Mouse (Mus musculus) frontal cortex, postnatal 36 days (tissue): ENCODE measurements around the gene Rpp25l.

Experiments used
- DNase-seq, 2 experiments: peaks; one replicate each; pipeline ENCODE4 v3.0.0; 2022; ENCODE audit warnings: low spot score in 2 of 2

The Rpp25l gene

DNA sequence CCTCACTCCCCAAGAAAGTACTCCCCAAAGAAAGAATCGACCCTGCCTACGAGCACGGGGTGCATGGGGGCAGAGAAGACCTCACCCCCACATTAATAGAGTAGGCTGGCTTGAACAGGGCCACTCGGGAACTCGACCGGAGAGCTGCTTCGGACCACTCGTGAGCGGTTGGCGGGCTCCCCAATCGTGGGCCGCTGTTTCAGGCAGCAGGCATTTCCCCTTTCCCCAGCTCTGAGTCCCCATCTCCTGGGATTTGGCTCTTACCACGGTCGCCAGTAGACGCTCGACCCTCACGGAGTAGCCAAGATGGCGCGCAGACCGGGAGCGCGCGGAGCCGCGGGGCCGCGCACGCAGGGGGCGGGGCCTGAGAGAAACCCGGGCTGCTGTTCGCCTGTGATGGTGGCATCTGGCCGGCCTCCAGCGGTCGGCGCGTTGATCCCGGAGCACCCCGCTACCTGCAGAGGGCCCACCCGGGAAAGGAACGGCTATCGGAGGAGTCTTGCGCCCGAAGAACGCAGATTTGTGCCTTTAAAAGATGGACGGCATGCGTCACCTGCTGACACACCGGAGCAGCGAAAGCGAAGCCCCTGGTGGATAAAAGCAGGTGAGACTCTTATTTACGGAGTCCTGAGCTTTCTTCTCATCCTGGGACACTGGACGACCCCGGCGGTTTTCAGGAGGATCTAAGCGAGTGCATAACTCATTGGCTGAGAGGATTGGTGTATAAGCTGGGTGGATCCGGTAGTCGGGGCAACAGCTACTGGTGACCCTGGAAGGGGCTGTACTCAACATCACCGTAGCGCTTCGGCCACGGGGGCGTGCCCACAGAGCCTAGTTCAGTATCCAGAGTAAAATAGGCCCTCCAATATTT is at the start of gene Rpp25l:
Gene Rpp25l, minus strand, starts transcription at position 338 of the 871 bp plus-strand sequence.
- peak; percentile 77 to 83 for DNase-seq

DNA sequence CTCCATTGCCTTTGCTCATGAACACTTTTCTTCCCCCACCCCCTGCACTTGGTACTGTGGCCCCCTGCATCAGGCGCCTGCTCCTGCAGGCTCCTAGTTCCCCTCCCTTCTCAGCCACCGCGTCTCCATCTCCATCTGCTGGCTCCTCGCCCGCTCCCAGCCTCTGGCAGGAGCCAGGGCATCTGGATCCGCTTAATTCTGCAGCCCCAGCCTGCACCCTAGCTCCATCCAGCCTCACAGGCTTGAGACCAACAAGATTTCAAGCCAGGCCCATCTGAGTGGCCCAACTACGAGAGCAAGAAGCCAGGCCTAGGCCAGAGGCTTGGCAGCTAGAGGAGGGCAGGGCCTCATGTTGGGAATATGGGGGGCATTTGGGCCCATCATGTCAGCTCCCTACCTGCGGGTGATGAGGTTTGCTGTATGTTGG is 49.4 kb upstream of the Rpp25l start:
- peak in 1 of 2 experiments; percentile 60 for DNase-seq

DNA sequence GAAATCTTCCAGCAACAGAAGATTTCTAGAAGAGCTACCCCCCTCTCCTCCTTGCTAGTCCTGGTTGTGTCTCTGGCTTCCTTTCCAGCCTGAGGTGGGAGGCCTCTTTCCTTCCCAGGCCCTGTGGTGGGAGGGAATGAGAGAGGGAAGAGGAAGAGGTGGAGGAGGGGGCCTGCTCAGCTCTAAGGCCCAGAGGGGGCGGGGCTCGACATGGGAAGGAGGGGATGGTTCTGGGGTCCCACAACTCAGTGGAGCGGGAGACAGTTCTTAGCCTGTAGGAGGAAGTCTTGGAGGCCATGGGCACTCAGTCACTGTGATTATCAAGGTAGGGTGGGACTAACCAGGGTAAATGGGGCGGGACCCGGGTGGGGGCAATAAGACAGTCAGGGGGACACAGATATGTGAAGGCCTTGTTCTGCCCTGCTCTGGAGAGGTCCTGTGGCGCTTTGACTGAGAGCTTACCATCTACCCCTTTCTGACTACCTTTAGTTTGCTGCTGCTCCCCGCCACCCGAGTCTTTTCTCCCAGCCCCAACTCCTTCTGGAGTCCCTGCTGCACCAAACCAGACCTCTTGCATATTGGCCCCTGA is 48.9 kb upstream of the Rpp25l start:
- no peak for DNase-seq

DNA sequence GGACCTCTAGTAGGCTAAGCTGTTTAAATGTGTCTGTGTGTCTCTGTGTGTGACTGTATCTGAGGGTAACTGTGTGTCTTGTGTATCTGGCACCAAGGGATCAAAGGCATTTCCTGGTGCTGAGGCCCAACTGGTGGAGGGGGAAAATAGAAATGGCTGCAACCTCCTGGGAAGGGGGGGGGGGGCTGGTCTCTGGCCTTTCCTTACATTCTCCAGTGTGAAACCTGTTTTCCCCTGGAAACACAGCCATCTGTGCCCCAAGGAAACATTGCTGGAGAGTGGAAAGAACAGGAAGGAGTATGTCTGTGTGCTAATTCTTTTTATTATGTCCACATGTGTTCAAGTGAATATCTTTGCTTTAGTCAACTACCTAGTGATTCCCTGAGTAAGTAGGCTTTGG is 48.3 kb upstream of the Rpp25l start:
- no peak for DNase-seq

DNA sequence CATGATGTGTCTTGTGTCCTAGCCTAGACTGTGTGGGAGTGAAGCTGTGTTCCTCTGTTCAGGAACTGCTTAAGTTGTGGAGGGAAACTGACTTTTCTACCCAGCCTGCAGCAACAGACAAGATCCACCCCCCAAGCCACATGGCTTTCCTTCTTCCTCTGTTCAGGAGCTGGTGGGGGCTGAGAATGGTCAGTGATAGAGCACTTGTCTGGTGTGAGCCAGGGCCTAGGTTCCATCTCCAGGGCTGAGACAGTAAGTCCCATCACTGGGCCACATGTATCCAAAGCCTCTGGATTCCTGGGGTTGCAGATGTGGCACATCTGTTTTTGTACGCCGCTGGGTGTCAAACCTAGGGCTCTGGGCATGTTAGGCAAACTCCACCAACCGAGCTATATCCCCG is 47.6 kb upstream of the Rpp25l start:
- no peak for DNase-seq

DNA sequence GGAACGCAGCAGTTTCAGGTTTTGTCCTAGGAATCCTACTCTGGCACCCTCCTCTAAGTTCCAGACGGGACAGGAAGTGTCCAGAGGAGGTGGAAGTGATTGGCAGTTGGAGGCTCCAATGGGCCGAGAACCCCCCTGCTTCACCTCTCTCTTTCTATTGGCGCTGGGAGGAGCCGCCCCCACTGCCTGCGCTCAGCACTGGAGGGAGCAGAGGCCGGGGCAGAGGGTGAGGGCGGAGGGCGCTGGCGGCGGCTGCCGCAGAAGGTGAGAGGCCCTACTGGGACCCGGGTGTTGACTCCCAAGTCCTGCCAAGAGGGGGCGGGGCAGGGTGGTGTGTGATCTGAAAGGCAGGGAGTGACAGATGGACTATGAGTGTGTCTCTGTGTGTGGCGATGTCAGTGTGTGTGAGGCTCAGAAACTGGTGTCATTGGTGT is 47.0 kb upstream of the Rpp25l start:
- peak in 1 of 2 experiments; percentile 70 for DNase-seq

DNA sequence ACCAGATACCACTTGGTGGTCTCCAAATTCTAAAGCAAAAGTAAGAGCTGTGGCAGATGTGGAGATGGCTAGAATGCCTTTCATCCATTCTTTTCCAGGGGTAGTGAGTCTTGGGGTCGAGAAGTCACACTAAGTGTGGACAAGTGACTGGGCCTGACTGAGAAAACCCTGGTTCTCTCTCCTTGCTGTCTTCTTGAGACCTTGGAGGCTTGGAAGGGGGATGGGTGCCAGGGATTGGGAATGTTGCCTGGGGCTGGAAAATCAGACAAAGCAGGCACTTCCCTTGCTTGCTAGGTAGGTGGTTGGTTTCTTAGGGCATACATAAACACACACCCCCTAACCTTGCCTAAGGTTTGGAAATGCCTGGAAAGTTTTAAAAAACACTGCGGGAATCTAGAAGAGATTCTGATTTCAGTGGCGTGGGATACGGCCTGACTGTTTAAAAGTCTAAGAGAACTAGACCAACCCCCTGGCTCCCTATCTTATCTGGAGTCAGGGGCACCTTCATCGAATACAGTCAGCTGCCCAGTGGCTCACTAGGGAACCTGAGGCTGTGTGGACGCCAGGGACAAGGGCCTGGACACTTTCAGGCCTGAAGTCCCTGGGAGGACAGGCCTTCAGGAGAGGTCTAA is 46.4 kb upstream of the Rpp25l start:
- no peak for DNase-seq

DNA sequence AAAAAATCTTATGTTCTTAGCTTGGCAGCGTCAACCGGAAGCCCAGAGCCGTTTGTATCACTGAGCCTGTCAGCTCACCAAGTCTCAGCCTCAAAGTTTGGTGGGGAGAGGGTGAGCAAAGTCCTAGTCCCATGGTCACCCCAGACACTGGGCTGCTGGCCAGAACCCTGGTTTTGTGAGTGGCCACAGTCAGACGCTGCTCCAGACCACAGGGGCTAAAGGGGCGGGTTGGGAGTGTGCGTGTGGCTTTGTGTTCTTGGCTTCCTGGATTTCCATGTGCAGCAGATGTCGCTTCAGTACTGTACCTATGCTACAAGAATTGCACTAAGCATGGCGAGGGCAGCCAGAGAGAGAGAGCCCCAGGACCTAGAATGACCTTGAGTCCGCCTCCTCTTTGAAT is 45.9 kb upstream of the Rpp25l start:
- no peak for DNase-seq

DNA sequence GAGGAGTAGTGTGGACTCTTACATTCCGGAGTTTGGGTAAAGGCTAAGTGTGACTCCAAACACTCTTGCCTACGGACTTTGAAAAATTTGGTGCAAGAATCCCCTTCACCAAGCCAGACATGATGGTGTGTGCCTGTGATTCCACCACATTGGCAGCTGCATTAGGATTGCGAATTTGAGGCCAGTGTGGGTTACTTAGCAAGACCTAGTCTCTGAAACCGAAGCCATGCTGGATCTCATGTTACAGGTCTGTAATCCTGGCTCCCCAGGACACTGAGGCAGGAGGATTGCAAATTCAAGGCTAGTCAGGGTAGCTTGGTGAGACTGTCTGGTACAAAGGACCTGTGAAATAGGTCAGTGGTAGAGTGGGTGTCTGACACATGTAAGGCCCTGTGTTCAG is 45.4 kb upstream of the Rpp25l start:
- DNase-seq, result no peak

DNA sequence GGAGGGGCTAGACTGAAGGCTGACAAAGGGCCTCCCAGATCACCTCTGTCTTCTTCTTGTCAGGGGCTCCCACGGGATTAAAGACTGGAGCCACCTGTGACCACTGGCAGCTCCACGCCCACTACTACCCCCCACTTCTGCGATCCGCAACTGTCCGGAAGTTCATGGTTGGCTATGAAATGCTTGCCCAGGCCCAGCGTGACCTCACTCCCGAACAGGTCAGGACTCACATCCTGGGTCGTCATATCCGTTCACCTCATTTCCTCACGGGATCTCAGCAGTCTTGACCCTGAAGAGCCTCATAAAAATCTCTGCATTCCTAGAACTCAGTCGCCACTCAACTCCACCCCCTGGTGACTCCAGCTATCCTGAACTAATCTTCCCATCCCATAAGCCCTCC is 44.7 kb upstream of the Rpp25l start:
- no peak for DNase-seq

DNA sequence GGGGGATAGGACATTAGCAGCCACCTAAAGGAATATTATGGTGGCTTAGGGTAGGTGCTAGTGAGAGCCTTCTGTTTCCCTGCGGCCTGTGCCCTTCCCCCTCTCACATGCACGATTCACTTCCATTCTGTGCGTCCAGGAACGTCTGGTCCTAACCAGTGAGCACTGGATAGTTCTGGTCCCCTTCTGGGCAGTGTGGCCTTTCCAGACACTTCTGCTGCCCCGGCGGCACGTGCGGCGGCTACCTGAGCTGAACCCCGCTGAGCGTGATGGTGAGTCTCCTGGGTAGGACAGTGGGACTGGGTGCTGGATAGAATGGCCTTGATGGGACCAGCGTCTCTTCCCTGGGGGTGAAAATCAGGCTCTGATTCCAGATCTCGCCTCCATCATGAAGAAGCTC is 44.0 kb upstream of the Rpp25l start:
- DNase-seq, result no peak

DNA sequence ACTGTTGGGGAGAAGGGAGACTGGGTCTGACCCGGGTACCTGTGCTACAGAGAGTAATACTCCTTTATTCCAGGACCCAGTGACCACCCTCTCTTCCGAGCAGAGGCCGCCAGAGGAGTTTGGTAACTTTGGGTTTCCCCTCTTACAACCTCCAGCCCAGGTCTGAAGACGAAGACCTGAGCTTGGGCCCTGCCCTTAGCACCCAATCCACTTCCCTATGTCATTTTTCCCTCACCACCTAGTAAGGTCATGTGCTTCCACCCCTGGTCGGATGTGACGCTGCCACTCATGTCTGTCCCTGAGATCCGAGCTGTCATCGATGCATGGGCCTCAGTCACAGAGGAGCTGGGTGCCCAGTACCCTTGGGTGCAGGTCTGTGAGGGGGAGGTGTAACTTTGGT is 43.1 kb upstream of the Rpp25l start:
- no peak for DNase-seq

DNA sequence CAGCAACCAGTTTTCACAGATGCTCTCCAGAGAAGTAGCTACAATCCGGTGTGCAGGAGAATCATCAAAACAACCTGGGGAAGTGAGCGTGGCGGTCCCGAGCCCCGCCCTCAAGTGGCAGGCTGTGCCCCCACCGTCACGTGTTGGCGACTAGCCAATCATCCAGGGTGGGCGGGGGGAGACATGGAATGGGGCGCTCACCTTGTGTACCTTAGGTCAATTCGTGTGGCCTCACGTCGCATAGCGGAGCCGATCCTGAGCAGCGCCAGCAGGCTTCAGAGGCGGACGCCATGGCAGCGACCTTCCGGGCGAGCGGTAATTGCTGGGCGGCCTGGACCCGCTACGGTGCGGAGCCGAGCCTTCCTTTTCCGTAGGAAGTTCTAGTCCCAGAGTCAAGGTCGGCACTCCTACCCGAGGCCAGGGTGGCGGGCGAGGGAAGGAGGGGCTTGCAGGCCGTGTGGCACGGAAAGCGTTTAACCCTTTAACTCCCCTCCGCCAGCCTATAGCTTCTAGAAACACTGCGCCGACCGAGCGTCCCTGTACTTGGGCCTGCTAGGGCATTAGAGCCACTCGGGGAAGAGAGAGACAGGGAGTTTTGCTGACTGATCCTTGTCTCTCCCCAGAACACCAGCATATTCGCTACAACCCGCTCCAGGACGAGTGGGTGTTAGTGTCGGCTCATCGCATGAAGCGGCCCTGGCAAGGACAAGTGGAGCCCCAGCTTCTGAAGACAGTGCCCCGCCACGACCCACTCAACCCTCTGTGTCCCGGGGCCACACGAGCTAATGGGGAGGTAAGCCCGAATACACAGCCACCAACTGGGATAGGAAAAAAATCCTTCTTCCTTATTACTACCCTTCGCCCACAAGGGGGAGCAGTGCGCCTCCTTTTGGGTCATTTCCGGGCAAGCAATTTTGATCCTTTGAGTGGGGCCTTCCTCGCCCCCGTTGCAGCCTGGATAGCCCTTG is 42.3 kb upstream of the Rpp25l start, which contains the start of gene Sigmar1:
Gene Sigmar1, minus strand, starts transcription at position 820 of the 968 bp plus-strand sequence.
- DNase-seq, result peak; percentile 83 to 85

DNA sequence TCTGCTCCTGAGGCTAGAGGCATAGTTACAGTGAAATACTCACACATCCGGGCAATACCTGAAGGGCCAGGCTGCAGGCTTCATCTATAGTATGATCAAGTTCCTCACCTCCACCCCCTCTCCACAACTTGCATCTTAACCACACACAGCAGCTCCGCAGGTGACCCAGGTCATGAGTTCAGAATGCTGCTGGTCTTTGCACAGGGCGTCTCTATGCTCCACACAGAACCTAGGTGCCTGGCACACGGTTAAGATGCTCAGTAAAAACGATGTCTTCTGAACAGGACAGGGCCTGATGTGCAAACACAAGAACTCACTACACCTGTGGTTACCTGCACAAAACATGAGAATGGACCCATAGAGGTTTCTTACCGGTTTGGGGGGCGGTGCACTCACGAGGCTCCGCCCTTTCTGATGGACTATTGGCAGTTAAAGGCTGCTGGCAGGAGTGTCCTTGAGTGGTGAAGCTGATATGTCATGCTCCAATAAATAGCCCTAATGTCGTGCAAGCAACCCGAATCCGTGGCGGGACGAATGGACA is 41.5 kb upstream of the Rpp25l start, which contains the start of gene Galt:
Gene Galt, plus strand, starts transcription at position 432 of the 541 bp plus-strand sequence.
- no peak for DNase-seq

DNA sequence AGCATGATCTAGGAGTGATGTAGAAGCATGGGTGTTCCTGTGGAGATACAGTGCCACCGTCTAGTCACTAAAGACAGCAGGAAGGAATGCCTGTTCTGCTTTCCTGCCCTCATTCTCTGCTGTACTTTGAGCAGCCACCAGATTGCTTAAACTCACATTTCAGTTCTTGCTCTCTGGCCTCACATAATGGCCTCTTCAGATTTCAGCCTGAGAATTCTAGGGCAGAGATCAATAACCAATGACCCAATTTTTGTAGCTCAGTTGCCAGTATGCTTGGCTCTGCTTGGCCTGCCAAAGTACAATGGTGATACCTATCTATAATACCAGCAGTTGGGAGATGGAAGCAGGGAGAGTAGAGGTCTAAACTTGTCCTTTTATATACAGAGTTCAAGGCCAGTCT is 31.7 kb upstream of the Rpp25l start:
- DNase-seq, result no peak

DNA sequence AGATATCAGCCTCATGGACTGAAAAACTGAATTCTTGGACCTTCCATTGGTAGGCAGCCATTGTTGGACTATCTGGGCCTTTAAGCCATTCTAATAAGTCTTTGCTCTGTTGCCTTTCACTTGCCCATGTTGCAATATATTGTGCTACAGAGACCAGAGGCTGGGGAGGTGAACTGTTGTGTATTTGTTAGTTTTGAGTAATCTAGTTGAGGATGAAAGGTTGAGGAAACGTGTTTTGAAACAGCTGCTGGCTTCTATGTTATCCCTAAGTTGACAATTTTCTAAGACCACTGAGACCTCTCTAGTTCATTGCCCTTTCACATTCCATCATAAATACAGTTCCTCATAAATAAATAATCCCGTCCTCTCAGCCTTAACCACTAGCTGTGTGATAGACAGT is 30.8 kb upstream of the Rpp25l start:
- DNase-seq, result no peak

DNA sequence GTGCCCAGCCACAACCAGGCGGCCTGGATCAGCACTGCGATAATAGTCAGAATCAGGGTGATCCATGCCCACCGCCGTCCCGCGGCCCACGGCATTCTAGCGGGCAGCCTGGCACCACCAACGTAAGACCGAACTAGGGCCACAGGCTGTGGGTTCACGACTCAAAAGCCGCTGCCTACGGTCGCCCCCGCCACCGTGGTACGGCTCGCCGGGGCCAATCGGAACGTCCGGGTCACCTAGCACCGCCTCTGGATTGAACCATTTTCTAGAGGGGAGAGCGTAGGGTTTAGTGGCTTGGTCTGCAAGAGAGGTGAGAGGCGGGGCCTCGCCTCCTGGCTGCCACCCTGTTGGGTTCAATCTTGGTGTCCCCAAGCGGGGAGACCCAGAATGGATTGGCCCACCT is 27.8 kb upstream of the Rpp25l start:
- DNase-seq, result peak; percentile 94 to 96

DNA sequence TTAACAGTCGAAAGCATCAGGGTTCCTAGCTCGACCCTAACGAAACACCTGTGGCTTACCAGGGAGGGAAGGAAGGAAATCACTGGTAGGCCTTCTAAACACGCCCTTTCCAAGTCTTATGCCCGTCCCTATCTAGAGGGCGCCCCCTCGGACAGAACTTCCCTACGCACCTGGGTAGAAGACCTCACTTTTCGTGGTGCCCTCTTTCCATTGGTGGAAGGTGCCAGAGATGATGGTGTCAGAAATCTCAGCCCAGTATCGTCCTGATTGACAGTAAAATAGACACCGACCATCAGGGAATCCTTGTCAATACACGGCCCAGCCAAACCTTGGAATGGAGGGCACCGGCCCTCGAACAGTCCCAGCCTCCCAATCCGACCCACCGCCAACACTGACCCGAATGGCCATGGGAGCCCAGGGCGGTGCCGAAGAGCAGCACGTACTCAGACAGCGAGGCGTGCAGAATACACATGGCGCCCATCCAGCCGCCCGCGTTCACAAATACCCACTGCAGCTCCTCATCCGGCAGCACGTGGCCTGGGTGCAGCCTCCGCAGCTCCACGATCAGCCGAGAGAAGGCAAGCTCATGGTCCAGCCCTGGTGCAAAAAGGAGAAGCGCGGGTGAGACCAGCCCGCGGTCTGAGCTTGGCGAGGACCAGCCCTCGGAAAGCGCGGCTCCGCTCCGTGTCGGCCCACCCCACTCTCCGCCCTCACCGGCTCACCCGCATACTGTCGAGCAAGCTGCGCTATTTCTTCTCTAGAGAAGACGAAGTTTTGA is 27.2 kb upstream of the Rpp25l start:
- peak in 1 of 2 experiments; percentile 83 for DNase-seq

DNA sequence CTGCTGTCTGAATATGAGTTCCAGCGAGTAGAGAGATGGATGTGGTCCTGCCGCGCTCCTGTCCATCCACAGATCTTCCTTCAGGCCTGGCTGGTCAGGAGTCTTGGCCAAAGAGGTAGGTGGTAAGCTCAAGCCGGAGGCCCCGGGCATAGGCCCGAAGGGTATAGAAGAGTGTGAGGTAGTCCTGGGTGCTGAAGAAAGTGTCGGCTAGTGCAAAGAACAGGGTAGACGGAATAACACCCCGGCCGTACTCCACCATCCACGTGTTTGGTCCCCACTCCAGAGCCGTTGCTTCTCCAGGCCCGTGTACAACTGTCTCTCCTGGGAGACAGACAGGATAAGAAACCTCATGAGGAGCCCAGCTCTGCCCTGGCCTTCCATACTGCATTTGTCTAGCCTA is 25.9 kb upstream of the Rpp25l start:
- no peak for DNase-seq

DNA sequence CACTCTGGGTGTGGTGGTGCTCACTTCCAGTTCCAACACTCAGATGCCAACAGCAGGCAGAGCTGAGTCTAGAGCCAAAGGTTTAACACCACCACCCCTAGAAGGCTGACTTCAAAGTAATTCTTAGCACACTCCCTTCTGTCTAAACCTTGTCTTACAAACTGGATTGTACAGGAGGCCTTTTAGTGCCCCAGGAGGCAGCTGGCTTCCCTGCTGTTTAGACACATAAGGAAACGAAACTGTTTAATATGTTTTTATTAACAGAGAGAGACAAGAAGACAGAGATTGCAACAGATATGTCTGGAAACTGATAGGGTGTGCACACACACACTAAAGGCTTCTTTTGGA is 24.9 kb upstream of the Rpp25l start:
- no peak for DNase-seq
